Mouse (Mus musculus) hindbrain, embryonic 15.5 days (tissue): Measurements from ENCODE around the gene Snrpa. TPM values are rescaled to one million over a fixed set of nuclear protein-coding genes. Genes with fewer than 3 reads are reported as not detected.
"Not testable (repeated sequence)": the region's sequence is repeated elsewhere in the genome, so short reads cannot be mapped to it uniquely, and the experiment has no call there.

ENCODE experiments used
- ATAC-seq: fragments of 200-750 bp; cut with Nextera tagmentation; 2 replicates; pipeline ENCODE4 v1.8.0; 2017; ENCODE audit warnings: low read depth, moderate number of reproducible peaks, moderate TSS enrichment; ENCODE audit not compliant: low FRiP score
- H3K27ac ChIP-seq: fragments of 300-500 bp; sonication (generic); replicated peaks from 2 replicates; pipeline ENCODE4 v1.5.1; 2015; ENCODE audit warnings: mild to moderate bottlenecking, inconsistent platforms
- H3K27me3 ChIP-seq: fragments of 300-500 bp; sonication (generic); 2 replicates; pipeline ENCODE4 v1.6.1; 2015; ENCODE audit warnings: control low read depth, inconsistent platforms
- H3K36me3 ChIP-seq: fragments of 300-500 bp; sonication (generic); 2 replicates; pipeline ENCODE4 v1.6.1; 2015; ENCODE audit warnings: control low read depth, inconsistent platforms
- H3K4me1 ChIP-seq: fragments of 300-500 bp; sonication (generic); replicated peaks from 2 replicates; pipeline ENCODE4 v1.6.1; 2015; ENCODE audit warnings: control low read depth, inconsistent platforms
- H3K4me2 ChIP-seq: fragments of 300-500 bp; sonication (generic); 2 replicates; pipeline ENCODE4 v1.6.1; 2015; ENCODE audit warnings: moderate library complexity, mild to moderate bottlenecking, inconsistent platforms
- H3K4me3 ChIP-seq: fragments of 300-500 bp; sonication (generic); 2 replicates; pipeline ENCODE4 v1.5.1; 2015; ENCODE audit warnings: mild to moderate bottlenecking, inconsistent platforms
- H3K9ac ChIP-seq: fragments of 300-500 bp; sonication (generic); 2 replicates; pipeline ENCODE4 v1.6.1; 2015; ENCODE audit warnings: inconsistent platforms
- H3K9me3 ChIP-seq: fragments of 300-500 bp; sonication (generic); 2 replicates; pipeline ENCODE4 v1.6.1; 2016; ENCODE audit warnings: control low read depth, inconsistent platforms
- WGBS: fragments of 180-500 bp; shearing (Covaris S2); methylation state at CpG from one replicate; pipeline ENCODE4 v1.1.7; 2015; 5-methylcytosine and 5-hydroxymethylcytosine counted together
- polyA plus RNA-seq: library from polyadenylated mRNA; unstranded; fragments of >200 nt; fragmentation: Nextera tagmentation; extraction: Ambion mirVana; gene quantifications from 2 replicates; pipeline ENCODE4 v1.2.1, GENCODE M21; 2015

Gene Snrpa
- polyA plus RNA-seq = 192 and 194 TPM in 2 replicates

DNA sequence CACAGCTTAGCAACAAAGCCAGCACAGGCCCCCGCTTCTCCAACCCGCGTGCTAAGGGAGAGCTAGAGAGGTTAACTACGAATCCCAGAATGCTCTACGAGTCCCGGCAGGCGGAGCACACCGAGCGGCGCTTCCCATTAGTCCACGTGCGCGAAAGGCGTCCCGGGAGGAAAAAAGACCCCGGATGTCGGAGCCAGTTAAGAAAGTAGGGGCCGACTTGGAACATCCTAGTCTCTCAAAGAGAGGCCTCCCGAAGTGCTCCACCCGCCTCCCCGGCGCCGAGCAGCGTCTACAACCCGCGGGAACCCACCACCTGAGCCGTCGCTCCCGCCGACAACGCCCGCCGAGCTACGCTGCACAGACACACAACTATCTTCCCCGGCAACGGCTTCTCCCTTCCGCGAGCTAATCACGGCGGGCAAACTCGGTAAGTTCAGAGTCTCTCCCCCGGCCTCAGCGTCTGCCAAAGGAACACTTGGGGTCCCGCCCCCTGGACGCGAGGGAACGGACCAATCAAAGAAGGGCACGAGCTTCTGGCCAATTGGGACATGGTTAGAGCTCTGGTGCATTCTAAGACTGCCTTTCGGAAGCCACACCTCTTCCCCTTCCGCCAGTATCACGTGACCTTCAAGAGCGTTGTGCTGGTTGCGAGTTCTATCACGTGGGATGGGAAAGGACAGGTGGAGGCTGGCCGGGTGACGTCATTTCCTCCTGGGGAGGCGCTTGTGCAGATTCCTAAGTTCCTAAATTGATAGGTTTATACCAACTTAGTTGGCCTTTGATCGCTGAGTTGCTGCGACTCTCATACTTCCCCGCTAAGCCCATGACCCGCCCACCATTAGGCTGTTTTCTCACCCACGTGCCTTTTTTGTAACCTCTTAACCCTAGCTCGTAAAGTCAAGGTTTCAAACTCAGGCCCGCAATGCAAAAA, at the start of gene Snrpa, which contains the start of gene BC024978:
Gene Snrpa (minus strand): TSS at position 591 of the 931 bp plus-strand sequence.
Gene BC024978 (plus strand): TSS at position 101 of the 931 bp plus-strand sequence.
- peak; percentile 98 for ATAC-seq
- no peaks in the 10 kb centered on the region for H3K9me3 ChIP-seq
- peaks cover 21% of the 10 kb centered on the region for H3K36me3 ChIP-seq
- peaks cover 23% of the 10 kb centered on the region for H3K4me1 ChIP-seq
- H3K27me3 ChIP-seq = no peaks in the 10 kb centered on the region
- H3K9ac ChIP-seq = peak within 1 kb of the TSS; percentile 89
- H3K4me3 ChIP-seq = peak within 1 kb of the TSS; percentile 88
- peak within 1 kb of the TSS; percentile 97 for H3K27ac ChIP-seq
- H3K4me2 ChIP-seq = peak within 1 kb of the TSS; percentile 76
- under 1% methylated on average over 62 of the region's 64 CpGs for WGBS

DNA sequence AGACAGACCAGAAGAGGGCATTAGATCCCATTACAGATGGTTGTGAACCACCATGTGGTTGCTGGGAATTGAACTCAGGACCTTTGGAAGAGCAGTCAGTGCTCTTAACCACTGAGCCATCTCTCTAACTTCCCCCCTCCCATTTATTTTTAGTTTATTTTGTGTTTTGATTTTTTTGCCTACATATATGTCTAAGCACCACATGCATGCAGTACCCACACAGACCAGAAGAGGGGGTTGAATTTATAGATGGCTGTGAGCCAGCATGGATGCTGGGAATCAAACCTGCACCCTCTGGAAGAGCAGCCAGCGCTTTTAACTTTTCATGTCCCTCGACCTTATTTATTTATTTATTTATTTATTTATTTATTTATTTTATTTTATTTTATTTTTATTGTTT, 48.0 kb upstream of the Snrpa start:
- peaks cover 31% of the 10 kb centered on the region for H3K36me3 ChIP-seq
- 86% methylated on average over 2 of the region's 2 CpGs for WGBS
- H3K4me1 ChIP-seq, H3K4me3 ChIP-seq, ATAC-seq, H3K9ac ChIP-seq, H3K27ac ChIP-seq, H3K4me2 ChIP-seq, H3K27me3 ChIP-seq, H3K9me3 ChIP-seq: not testable (repeated sequence)

DNA sequence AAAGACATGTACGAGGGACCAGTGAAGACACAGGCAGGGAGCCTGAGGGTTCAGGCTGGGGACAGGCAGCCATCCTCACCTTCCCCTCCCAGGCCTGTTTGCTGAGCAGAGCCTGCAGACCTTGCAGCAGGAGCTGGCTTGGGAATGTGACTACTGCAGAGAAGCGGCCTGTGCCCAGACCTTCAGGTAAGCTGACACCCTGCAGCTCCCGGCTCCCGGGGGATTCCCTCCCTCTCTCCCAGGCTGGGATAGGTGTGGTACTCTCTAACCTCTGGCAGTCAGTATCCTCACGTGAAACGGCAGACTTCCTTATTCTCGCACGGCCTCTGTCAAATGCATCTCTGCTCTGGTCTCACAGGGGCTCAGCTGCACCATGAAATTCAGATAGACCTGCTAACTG, 47.1 kb upstream of the Snrpa start:
- WGBS = 82% methylated on average over 8 of the region's 8 CpGs
- no peak for ATAC-seq
- Histone ChIP-seq H3K27ac (no peak overlapping the region), H3K4me1 (no peaks in the 10 kb centered on the region), H3K36me3 (peaks cover 34% of the 10 kb centered on the region), H3K4me3 (no peak overlapping the region), H3K27me3 (no peaks in the 10 kb centered on the region), H3K9me3 (no peaks in the 10 kb centered on the region), H3K4me2 (no peak overlapping the region), H3K9ac (no peak overlapping the region)

GRCm38 (mm10) chr7:27238568-27238967, 42.5 kb upstream of the Snrpa start:
- Histone ChIP-seq H3K4me3 (no peak overlapping the region), H3K27me3 (no peaks in the 10 kb centered on the region), H3K9ac (no peak overlapping the region), H3K27ac (no peak overlapping the region), H3K4me2 (no peak overlapping the region), H3K9me3 (no peaks in the 10 kb centered on the region), H3K36me3 (peaks cover 18% of the 10 kb centered on the region), H3K4me1 (peaks cover 9% of the 10 kb centered on the region)
- WGBS = 89% methylated on average over 5 of the region's 5 CpGs
- no peak for ATAC-seq

DNA sequence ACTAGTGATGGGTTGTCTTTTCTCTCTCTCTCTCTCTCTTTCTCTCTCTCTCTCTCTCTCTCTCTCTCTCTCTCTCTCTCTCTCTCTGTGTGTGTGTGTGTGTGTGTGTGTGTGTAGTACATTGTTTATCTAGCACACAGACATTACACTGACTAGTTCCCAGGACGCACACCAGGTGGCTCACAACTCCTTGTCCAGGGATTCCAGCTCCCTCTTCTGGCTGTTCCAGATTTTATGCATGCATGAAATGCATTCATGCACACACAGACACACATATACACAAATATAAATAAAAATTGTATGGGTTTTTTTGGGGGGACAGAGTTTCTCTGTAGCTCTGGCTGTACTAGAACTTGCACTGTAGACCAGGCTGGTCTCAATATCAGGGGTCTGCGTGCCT, 41.5 kb upstream of the Snrpa start:
- Histone ChIP-seq H3K4me1 (peaks cover 14% of the 10 kb centered on the region), H3K9ac (no peak overlapping the region), H3K4me3 (no peak overlapping the region), H3K4me2 (no peak overlapping the region), H3K27me3 (no peaks in the 10 kb centered on the region), H3K36me3 (peaks cover 12% of the 10 kb centered on the region; the same call in 1 of the 2 replicates), H3K9me3 (no peaks in the 10 kb centered on the region), H3K27ac (no peak overlapping the region)
- 78% methylated on average over 2 of the region's 2 CpGs for WGBS
- no peak for ATAC-seq

- H3K4me2 ChIP-seq = no peak overlapping the region
- no peak overlapping the region for H3K4me3 ChIP-seq
- H3K4me1 ChIP-seq = peaks cover 19% of the 10 kb centered on the region
- 91% methylated on average over 2 of the region's 2 CpGs for WGBS
- H3K9me3 ChIP-seq = no peaks in the 10 kb centered on the region
- ATAC-seq = no peak
- H3K27ac ChIP-seq = no peak overlapping the region
- peaks cover 12% of the 10 kb centered on the region; the same call in 1 of the 2 replicates for H3K36me3 ChIP-seq
- no peak overlapping the region for H3K9ac ChIP-seq
- no peaks in the 10 kb centered on the region for H3K27me3 ChIP-seq
Measured at GRCm38 (mm10) chr7:27235726-27236125, 39.7 kb upstream of the Snrpa start.

DNA sequence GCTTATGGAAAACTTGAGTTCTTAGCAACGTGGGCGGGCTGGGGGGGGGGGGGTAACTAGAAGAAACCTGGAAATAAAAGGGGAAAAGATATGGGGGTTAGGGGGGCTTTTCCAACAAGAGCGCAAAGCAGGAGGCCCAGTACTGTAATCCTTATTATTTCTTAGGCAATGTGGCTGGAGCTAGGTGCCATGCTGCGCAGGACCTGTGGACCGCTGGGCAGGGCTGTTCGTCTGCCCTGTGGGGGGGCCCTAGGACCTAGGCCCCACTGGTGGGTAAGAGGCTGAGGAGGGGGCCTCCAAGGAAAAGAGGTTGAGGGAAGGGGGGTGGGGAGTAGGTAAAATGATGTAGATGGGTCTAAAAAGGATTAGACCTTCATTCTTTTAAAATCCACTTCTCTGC, 37.2 kb upstream of the Snrpa start:
- Histone ChIP-seq H3K36me3 (0 out of 2 replicates have a peak, but pooled peaks cover 4% of the 10 kb centered on the region), H3K4me1 (peaks cover 24% of the 10 kb centered on the region), H3K27me3 (no peaks in the 10 kb centered on the region), H3K9me3 (no peaks in the 10 kb centered on the region), H3K27ac (peak overlapping the region; percentile 85), H3K4me3 (peak overlapping the region; percentile 59), H3K4me2 (peak overlapping the region; percentile 67), H3K9ac (peak overlapping the region; percentile 51)
- ATAC-seq = no peak
- 0% methylated on average over 6 of the region's 6 CpGs for WGBS

GRCm38 (mm10) chr7:27232781-27233281, 36.8 kb upstream of the Snrpa start, which contains the start of gene Coq8b:
Gene Coq8b, plus strand, starts transcription at chr7:27233023.
- Histone ChIP-seq H3K4me2 (peak within 1 kb of the TSS; percentile 67), H3K4me3 (peak within 1 kb of the TSS; percentile 59), H3K36me3 (0 out of 2 replicates have a peak, but pooled peaks cover 4% of the 10 kb centered on the region), H3K4me1 (peaks cover 24% of the 10 kb centered on the region), H3K9ac (peak within 1 kb of the TSS; percentile 51), H3K27ac (peak within 1 kb of the TSS; percentile 85), H3K9me3 (no peaks in the 10 kb centered on the region), H3K27me3 (no peaks in the 10 kb centered on the region)
- WGBS = under 1% methylated on average over 25 of the region's 25 CpGs
- peak; percentile 93 for ATAC-seq

- Histone ChIP-seq H3K9me3 (no peaks in the 10 kb centered on the region), H3K36me3 (no peaks in the 10 kb centered on the region), H3K4me2 (no peak overlapping the region), H3K9ac (no peak overlapping the region), H3K27ac (0 out of 2 replicates have a peak overlapping the region, but pooled peaks have one; percentile 85), H3K27me3 (no peaks in the 10 kb centered on the region), H3K4me1 (peaks cover 35% of the 10 kb centered on the region), H3K4me3 (peak overlapping the region; percentile 59; the same call in 1 of the 2 replicates)
- 75% methylated on average over 7 of the region's 7 CpGs for WGBS
- no peak for ATAC-seq
Measured at GRCm38 (mm10) chr7:27231693-27232331, 35.7 kb upstream of the Snrpa start.

DNA sequence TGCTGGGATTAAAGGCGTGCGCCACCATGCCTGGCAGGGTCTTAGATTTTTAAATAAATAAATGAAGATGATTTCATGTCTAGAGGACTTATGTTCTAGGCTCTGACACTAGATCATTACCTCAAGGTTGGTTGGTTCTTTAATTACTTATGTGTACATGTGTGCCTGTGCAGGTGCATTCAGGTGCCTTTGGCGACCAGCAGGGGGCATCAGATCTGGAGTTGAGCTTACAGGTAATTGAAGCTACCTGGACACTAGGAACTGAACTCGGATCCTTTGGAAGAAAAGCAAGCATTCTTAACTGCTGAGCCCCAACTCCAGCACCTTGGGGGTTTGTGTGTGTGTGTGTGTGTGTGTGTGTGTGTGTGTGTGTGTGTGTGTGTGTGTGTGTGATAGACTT, 34.7 kb upstream of the Snrpa start:
- H3K4me3 ChIP-seq = no peak overlapping the region
- no peaks in the 10 kb centered on the region for H3K27me3 ChIP-seq
- no peaks in the 10 kb centered on the region for H3K36me3 ChIP-seq
- no peak overlapping the region for H3K4me2 ChIP-seq
- no peaks in the 10 kb centered on the region for H3K9me3 ChIP-seq
- peaks cover 45% of the 10 kb centered on the region for H3K4me1 ChIP-seq
- WGBS = 80% methylated on average over 4 of the region's 4 CpGs
- no peak overlapping the region for H3K9ac ChIP-seq
- no peak overlapping the region for H3K27ac ChIP-seq
- ATAC-seq = no peak

DNA sequence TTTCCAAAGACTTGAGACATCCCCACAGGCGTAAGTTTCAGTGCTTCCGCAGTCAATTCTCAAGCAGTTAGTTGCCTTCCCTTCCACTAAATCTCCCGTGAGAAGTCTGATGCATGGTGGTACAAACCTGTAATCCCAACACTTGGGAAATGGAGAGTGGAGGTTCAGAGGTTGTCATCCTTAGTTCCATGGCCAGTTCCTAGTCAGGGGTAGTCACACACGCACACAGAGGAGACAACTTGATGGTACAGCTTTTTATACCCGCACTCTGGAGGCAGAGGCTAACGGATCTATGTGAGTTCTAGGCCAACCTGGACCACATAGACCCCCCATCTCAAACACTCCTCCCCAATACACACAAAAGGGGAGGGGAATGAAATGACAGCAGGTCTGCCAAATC, 32.8 kb upstream of the Snrpa start:
- Histone ChIP-seq H3K4me3 (peak overlapping the region; percentile 66), H3K4me1 (peaks cover 58% of the 10 kb centered on the region)

More for the DNA sequence above, 32.8 kb upstream of the Snrpa start:
- H3K27ac ChIP-seq = peak overlapping the region; percentile 85
- H3K36me3 ChIP-seq = no peaks in the 10 kb centered on the region
- H3K9me3 ChIP-seq = no peaks in the 10 kb centered on the region
- 18% methylated on average over 6 of the region's 6 CpGs for WGBS
- H3K4me2 ChIP-seq = peak overlapping the region; percentile 85
- H3K27me3 ChIP-seq = no peaks in the 10 kb centered on the region
- no peak for ATAC-seq
- H3K9ac ChIP-seq = peak overlapping the region; percentile 91
